Mouse (Mus musculus) layer of hippocampus, adult 9-11 months (tissue): Measurements from ENCODE around the gene Sipa1l1.
"Not testable (repeated sequence)": the region's sequence is repeated elsewhere in the genome, so short reads cannot be mapped to it uniquely, and the experiment has no call there.

Experiments
- DNase-seq: peaks from one replicate; pipeline ENCODE4 v3.0.0; 2022

Sipa1l1 gene

DNA sequence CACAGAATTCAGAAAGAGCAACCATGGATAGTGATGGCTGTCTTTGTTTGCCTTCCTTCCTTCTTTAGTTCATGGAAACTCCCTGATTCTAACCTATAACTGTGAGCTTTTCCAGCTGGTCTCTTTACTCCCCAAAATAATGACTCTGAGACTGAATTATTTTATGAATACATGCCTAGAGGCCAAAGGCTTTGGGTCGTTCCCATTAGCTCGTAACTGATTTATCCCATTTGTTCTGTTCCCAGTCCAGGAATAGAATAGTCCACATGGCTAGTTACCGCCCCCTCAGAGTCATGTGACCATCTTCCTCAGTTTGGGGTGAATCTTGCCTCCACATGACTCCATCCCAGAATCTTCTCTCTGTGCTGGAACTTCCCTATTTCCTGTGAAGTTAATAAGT lies 272.4 kb downstream of the Sipa1l1 start:
- no peak for DNase-seq

DNA sequence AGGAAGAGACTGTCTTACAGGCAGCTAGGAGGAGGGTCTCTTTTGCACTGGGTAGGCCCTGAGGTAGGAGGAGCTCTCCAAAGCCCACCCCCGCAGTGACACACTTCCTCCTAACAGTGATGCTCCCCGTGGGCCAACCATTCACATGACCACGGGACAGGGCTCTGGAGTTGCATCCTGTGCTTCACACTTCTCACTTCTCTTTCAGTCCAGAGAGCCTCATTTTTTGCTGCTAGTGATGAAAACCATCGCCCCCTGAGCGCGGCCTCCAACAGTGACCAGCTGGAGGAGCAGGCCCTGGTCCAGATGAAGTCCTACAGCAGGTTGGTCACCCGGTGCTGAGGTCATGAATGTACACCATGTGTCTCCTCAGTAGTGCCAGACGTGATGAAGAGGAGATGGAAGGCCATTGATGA lies 277.5 kb downstream of the Sipa1l1 start:
- DNase-seq: no peak

DNA sequence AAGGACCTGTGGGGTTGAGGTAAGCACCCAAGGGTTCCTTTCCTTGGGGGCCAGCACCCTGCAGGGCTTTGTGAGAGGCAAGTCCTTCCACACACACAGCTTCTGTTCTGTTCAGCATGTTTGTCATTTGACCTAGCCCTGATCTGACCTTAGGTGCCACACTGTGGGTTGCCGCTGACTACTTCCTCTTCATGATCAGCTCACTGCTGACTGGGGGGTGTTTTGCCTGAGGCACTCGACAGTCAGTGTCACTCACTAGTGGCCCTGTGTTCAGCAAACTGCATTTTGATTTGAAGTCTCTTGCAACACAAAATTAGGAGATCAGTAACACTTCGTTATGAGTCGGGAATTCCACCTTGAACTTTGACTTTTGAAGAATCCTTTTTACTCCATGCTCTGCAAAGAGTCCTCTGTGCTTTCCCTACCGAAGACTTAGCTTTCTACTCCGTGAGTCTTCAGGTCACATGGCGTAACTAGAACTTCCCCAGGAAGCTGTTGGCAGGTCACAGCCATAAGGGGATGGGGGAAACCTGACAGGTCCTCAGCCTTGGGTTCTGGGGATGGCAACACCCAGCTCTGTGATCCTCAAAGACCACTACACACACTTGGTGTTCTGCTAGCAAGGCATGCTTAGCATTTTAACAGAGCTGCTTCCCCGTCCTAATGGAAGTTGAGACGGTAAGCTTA lies 279.2 kb downstream of the Sipa1l1 start:
- DNase-seq: no peak

DNA sequence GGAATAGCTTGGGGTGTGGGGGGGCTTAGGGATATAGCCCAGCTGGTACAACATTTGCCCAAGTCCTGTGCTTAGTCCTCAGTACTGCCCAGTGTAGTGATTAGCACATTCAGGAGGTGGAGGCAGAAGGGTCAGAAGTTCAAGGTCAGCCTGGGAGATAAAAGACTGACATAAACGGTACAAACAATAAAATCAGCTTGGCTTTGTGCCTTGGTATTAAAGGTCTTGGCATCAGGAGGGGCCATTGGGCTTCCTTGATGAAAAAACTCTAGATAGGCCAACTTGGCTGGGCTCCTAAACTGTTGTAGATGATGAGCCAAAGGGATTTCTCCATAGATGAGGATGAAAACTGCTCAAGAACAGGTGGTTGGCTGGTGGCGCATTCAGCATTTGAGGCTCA lies 283.3 kb downstream of the Sipa1l1 start:
- DNase-seq: no peak

DNA sequence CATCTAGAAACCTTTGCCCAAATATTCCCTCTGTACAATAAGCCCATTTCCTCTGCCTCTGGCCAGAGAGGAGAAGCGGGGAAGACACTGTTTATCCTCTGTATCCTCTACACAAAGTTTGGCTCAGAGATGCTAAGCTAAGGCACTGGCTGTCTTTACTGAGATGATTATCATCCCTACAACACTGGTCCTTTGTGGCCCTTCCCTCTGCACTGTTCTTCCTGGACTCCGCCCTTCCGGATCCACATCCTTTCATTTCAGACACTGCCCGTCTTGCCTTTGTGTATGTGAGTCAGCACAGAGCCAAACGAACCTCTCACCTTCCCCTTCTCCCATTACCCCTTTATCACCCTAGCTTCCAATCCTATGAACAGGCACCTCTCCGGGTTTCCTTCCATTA lies 285.3 kb downstream of the Sipa1l1 start:
- no peak for DNase-seq

DNA sequence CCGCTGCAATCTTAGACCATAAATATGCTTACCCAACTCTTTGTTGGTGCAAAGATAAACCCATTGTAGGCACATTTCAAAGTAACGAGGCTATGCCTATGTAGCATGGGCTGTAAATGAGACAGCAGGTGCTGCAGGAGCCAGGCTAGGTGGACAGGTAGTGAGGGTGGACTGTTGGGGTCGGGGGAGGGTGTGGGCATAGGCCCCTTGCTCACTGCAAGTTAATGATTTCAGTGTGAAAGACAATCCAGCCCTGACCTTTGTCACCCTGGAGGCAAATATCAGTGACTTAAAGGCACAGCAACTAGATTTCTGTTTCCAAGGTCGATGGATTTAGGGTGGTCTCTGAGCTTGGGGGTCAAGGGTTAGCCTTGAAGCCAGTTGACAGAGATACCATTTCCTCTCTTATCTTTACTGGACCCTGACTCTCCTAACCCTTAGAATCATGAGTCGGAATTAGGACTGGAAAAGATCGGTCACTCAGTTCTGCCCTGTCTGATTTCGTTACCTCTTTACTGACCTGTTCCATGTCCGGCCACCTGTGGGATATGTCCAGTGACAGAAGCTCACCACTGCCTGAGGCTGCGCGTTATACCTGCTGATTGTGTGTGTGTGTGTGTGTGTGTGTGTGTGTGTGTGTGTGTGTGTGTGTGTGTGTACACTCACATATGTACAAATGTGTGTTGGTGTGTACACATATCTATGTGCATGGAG lies 286.7 kb downstream of the Sipa1l1 start:
- DNase-seq: no peak

DNA sequence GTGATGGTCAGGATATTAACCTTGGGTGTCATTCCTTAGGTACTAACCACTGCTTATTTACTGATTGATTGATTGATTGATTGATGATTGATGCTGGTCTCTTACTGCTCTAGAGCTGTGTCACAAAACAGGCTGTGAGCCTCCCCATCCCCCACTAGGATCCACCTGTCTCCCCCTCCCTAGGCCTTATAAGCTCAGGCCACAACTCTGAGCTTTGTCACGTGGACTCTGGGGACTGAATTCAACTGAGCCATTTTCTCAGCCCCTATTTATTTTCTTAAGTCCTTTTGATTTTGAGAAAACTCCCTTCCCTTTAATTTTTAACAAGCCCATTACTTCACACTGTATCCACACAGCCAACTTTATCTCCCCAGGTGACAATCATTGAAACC lies 287.3 kb downstream of the Sipa1l1 start:
- no peak for DNase-seq

DNA sequence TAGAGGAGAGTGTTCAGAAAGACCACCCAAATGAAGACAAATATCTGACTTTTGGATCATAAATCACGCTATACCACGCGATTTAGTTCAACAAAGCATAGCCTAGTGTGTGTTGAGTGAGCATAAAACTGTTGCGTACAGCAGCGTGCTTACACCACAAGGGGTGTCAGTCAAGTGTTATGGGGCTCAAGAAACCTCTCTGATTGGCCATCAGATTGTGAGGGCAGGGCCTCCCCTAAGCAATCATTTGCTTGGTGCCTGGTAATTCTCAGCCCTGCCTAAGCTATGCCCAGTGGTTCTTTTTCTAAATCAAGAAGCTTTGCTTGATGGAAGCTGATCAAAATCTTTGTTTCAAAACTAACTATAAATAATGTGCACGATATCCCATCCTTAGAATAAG lies 288.5 kb downstream of the Sipa1l1 start:
- DNase-seq: no peak

DNA sequence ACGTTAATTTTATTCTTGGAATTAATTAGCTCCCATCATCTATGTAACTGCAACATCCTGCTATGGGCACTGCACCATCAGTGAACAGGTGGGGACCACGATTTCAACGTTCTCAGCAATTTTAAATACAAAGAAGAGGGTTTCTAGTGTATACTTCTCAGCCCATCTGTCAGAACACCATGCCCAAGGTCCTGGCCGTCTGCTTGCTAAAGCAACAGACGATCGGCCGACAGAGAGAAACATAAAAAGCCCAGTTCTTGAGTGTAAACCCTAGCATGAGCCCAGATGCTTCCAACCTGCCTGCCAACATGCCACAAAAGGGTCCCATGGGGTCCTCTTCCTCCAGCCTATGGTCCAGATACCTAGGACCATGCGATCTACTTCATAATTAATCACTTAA lies 288.9 kb downstream of the Sipa1l1 start:
- DNase-seq: peak; percentile 56

DNA sequence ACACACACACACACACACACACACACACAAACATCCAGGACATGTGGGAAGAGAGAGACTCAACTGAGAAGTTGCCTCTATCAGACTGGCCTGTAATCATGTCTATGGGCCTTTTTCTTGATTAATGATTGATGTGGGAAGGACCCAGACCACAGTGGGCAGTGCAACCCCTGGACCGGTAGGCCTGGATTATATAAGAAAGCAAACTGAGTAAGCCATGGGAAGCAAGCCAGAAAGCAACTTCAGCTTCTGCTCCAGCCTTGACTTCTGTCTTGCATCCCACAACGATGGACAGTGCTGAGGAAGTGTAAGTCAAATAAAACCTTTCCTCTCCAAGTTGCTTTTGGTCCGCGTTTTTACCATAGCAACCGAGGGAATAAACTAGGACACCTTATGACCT lies 298.1 kb downstream of the Sipa1l1 start:
- no peak for DNase-seq

DNA sequence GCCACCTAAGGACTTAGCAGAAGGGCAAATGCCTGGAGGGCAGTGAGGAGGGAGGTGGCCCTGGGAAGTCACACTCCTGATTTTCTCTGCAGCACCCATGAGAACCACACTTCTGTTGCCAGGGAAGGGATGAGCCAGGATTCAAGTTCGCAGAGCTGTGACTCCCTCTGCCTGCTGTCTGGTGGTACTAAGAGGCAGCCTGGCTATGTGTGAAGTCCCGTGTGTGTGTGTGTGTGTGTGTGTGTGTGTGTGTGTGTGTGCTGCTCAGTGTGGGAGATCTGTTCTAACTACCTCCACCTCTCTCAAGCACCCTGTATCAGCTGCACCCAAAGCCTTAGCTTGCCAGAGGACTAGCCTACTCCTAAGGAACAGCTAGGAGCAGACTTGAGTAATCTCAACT lies 298.5 kb downstream of the Sipa1l1 start:
- peak; percentile 73 for DNase-seq

DNA sequence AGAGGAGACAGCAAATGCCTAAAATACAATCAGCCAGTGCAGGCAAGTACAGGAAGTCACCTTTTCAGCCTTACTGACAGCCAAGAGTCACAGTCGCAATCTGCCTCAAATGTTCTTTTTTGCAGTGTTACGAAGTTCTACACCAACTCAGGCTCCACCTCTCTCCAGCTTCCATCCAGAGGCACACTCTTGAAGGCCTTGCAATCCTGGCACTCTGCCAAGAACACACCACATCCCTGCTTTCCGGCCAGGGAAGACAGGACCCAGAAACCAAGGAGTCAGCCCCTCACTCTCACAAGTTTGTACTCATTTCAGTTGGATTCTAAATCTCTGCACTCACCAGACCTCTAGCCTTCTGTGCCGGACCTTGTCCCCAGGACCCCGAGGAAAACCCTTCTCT lies 299.3 kb downstream of the Sipa1l1 start:
- no peak for DNase-seq

DNA sequence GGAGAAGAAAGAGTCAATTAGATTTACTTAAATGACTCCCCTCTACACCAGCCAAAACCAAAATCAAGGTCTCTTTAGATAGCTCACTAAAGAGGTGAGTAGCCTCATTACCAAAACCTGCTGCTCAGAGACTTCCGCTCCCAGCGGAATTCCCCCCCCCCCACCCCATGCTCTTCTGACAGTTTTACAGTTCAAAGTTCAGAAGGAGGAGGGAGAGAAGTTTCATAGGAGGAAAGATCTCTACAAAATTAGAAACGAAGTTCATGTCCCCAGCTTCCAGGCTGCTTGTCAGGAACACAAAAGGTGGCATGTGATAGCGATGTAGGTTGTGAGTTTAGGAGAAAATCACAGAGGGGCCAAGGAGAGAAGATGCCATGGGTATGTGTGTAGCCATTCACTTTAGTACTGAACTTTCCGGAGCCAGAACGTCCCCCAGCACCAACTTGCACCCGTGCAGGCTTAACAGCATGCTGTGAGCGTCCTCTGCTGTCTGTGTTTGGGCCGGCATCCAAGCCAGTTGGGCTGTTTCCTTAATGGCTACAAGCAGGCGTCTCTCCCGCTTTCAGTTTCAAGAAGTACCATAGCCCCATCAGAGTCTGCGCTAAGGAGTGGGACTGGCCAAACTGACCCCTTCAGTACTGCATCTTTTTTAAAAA lies 300.7 kb downstream of the Sipa1l1 start:
- peak; percentile 91 for DNase-seq

DNA sequence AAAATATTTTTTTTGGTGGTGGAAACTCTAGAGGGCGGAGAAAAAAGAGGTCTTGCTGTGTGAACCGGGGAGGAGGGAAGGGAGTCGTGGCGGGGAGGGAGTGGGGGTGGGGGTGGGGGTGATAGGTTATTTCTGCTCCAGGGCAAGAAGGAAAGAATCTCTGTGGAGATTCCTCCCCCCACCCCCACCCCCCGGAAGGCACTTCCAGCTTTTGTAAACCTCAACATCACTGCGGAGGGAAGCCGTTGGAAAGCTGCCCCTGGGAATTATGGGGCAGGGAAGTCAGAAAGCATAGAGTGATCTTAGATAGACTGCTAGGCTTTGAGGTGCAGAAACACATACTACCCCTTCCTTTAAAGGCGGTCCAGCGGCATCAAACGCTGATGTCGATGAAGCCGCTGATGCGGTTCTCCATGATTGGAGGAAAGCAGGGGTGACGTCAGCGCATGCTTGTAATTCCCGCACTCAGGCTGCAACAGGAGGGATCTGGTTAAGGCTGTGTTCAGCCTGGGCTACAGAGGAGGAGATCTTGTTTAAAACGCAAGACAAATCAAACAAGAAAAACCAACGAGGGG lies 301.3 kb downstream of the Sipa1l1 start:
- peak; percentile 82 for DNase-seq

DNA sequence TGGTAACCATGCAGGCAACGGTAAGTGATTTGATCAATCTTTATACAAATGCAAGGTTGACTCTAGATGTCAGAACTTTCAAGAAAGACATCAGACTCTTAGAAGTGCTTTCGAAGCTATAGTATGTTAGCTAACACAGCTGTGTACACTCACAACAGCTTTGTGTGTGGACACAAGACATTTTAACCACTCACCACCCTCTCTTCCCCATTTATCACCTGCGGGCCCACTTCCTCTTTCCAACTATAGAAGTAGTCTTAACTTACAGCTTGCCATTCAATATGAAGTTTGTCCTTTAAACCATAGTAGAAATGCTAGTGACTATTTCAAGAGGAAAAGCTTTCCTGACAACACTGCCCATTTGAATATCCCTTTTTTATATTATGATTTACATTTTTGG lies 303.7 kb downstream of the Sipa1l1 start:
- no peak for DNase-seq

DNA sequence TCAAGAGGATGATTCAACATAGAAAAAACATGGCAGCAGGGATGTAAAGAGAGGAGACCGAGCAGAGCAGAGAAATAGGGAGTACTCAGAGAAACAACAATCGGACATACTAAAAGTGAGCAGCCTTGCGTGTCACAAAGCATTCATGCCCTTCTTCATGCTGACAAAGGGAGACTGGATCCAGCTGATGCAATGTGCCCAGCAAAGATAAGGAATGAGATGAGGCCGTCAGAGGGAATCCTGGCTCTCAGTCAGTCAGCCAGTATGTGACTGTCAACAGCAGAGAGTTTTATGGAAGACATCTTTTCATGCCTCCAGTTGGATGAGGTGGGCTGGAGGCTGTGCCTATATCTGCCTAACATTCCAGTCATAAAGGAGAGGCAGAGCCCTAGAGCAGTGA lies 304.1 kb downstream of the Sipa1l1 start:
- DNase-seq: no peak

DNA sequence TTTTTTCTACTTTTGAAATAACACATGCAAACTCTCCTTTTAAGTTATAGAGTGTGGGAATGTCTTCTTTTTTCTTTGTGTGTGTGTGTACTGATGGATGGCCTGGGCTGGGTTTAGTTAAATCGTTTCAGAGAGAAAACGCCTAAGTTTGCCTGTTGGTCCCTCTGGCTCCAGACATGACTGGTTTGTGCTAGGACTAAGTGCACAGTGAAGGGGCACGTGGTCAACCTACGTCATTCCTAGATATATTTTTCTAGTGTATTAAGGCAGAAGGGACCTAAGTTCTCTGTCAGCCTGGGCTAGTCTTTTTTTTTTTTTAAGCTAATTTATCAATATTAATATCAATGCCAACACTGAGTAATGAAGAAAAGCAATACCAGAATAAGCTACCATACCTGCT lies 305.3 kb downstream of the Sipa1l1 start:
- DNase-seq: no peak

DNA sequence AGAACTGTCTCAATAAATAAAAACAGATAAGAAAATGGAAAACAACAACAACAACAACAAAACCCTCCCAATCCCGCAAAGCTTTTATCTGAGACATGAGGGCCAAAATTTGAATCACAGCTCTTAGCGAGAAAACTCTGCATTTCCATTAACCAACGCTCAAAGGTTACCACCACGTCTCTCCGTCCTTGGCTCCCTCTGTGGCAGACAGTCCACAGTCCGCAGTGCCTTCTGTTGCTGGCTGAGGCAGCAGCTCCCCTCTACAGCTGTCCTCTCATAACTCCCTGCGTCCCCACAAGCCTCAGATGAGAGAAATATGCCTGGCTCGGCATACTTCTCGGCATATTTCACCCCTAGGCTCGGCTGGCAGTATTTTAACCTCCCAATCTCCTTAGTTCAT lies 306.9 kb downstream of the Sipa1l1 start:
- no peak for DNase-seq

DNA sequence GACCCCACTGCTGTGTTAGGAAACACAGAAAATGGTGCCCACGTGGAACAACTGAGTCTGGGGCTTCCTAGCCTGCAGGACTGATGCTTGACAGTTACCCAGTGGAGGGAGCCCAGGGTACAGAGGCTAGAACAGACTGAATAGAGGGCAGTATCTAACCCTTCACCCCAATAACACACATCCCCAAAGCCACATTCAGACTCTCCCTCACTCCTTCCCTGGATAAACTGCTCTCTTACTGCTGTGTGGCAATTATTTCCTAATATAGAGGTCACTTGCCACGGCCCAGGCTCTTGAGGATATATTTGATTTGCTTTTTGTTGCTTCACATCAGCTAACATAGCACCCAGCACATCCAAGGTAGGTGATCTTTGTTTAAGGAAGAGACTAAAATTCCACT lies 307.5 kb downstream of the Sipa1l1 start:
- no peak for DNase-seq

DNA sequence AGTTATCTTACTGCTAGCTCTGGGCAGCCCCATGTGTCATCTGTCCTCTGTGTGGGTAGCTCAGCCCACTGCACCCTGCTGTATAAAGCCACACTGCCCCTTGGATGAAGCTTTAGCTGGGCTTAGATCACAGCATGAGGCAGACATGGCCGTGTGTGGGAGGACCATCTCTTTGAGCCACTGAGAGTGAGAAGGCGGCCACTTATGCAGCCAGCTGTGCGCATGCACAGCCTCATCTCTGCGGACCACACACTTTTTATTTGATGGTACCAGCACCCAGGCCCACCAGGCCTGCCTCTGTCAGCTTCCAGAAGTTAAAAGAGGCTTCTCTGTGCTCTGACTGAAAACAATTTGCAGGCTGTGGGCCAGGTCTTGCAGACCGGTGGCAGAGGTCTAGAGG lies 308.7 kb downstream of the Sipa1l1 start:
- no peak for DNase-seq

DNA sequence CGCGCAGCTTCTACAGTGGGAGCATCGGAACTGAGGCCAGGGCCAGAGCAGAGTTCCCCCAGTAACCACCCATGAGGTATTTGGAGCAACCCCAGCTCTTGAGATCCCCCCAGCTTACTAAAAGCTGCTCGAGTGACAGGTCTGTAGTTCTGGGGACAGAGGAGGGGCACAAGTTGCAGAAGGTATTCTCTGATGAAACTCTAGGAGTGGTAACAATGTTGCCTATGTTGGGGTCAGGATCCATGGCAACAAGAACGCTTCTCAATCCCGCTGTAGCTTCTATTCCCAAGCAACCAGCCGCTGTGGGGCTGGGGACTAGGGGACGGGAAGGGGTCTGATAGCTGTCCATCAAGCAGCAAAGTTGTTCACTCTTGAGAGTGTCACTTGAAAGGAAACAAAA lies 309.1 kb downstream of the Sipa1l1 start:
- no peak for DNase-seq

DNA sequence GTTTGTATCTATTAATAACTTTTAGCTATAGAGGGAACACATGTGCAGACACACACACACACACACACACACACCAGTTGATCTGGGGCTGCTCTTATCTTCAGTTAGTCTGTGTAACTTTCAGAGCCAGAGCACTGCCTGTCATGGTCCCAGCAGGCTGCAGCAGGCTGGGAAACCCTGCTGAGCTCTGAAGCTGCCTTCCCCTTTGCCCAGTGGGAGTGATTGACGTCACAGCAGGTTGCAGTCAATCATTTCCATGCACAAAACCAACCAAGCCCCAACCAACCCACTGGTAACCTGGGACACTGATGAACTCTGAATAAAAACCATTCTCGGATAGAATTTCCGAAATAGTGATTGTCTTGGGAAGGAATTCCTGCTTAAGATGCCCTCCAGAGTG lies 310.3 kb downstream of the Sipa1l1 start:
- DNase-seq: no peak

DNA sequence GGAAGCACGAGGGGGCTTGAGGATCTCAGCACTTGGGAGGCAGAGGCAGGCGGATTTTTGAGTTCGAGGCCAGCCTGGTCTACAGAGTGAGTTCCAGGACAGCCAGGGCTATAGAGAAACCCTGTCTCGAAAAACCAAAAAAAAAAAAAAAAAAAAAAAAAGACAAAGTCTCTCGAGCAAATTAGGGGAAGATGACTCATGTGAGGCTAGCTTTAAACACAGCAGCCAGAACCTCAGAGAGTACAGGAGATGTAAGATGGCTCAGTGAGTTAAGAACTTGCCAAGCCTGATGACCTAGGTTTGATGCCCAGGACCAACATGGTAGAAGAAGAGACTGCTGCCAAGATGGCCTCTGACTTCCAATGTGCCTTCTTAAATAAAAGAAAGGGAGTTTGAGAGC lies 311.3 kb downstream of the Sipa1l1 start:
- not testable (repeated sequence) for DNase-seq

DNA sequence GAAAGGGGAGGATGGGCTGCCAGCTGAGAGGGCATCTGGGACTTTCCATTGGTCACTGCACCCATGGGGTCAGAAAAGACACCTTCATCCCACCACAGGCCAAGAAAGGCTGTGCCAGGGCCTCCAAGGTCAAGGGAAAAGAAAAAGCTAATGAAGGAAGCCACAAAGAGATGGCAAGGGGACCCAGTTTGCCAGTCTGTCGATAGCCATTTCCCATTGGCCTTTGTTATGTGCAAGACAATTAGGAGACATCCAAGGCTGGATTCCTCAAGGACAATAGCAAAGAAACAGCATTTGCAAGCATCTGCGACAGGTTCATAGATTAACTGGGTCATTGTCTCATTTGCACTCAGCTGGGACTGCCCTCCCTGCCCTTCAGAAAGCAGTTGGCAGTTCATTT lies 316.3 kb downstream of the Sipa1l1 start:
- no peak for DNase-seq
